Mouse (Mus musculus) limb, embryonic 10.5 days (tissue): ENCODE measurements around the gene Ccdc57. TPM values are rescaled to one million over a fixed set of nuclear protein-coding genes. Genes with fewer than 3 reads are reported as not detected.

ENCODE experiments used
- DNase-seq: peaks from one replicate; pipeline ENCODE4 v3.0.0-alpha.2; 2017; ENCODE audit warnings: low spot score
- H3K27ac ChIP-seq: fragments of 300-500 bp; sonication (generic); 2 replicates; pipeline ENCODE4 v1.5.1; 2016; ENCODE audit warnings: mild to moderate bottlenecking
- H3K27me3 ChIP-seq: fragments of 300-500 bp; sonication (generic); 2 replicates; pipeline ENCODE4 v1.6.1; 2016; ENCODE audit warnings: low read depth, mild to moderate bottlenecking; ENCODE audit not compliant: poor library complexity, severe bottlenecking
- H3K36me3 ChIP-seq: fragments of 300-500 bp; sonication (generic); 2 replicates; pipeline ENCODE4 v1.6.1; 2016; ENCODE audit warnings: mild to moderate bottlenecking, moderate library complexity
- H3K4me1 ChIP-seq: fragments of 300-500 bp; sonication (generic); 2 replicates; pipeline ENCODE4 v1.6.1; 2016
- H3K4me3 ChIP-seq: fragments of 300-500 bp; sonication (generic); 2 replicates; pipeline ENCODE4 v1.5.1; 2016; ENCODE audit warnings: mild to moderate bottlenecking, moderate library complexity
- H3K9me3 ChIP-seq: fragments of 300-500 bp; sonication (generic); replicated peaks from 2 replicates; pipeline ENCODE4 v1.6.1; 2016; ENCODE audit warnings: mild to moderate bottlenecking
- WGBS: fragments of 180-500 bp; shearing (Covaris S2); methylation state at CpG from one replicate; pipeline ENCODE4 v1.1.7; 2016; 5-methylcytosine and 5-hydroxymethylcytosine counted together
- polyA plus RNA-seq: library from polyadenylated mRNA; unstranded; fragments of >200 nt; fragmentation: Nextera tagmentation; extraction: Ambion mirVana; gene quantifications from 2 replicates; pipeline ENCODE4 v1.2.1, GENCODE M21; 2016

Ccdc57 gene
- polyA plus RNA-seq, 1 experiment from 2014 or later, result 7.2 TPM

- Histone ChIP-seq H3K4me3 (no peak overlapping the region), H3K9me3 (no peaks in the 10 kb centered on the region), H3K36me3 (peaks cover 50% of the 10 kb centered on the region), H3K27ac (no peak overlapping the region), H3K27me3 (no peaks in the 10 kb centered on the region), H3K4me1 (no peaks in the 10 kb centered on the region)
- no peak for DNase-seq
- WGBS, result 97% methylated on average over 4 of the region's 4 CpGs
Measured at GRCm38 (mm10) chr11:120913796-120914195, 18.9 kb downstream of the Ccdc57 start.

GRCm38 (mm10) chr11:120905430-120905873, 27.2 kb downstream of the Ccdc57 start:
- WGBS, result 30% methylated on average over 1 of the region's 1 CpGs
- H3K27me3 ChIP-seq, result no peaks in the 10 kb centered on the region
- DNase-seq, result peak; percentile 73
- no peaks in the 10 kb centered on the region for H3K9me3 ChIP-seq
- peaks cover 34% of the 10 kb centered on the region for H3K36me3 ChIP-seq
- no peak overlapping the region for H3K27ac ChIP-seq
- no peaks in the 10 kb centered on the region for H3K4me1 ChIP-seq
- H3K4me3 ChIP-seq, result no peak overlapping the region

GRCm38 (mm10) chr11:120904561-120904960, 28.1 kb downstream of the Ccdc57 start:
- Histone ChIP-seq H3K27me3 (no peaks in the 10 kb centered on the region), H3K4me3 (no peak overlapping the region), H3K36me3 (peaks cover 34% of the 10 kb centered on the region), H3K27ac (no peak overlapping the region), H3K4me1 (no peaks in the 10 kb centered on the region), H3K9me3 (no peaks in the 10 kb centered on the region)
- DNase-seq, result no peak
- WGBS, result 96% methylated on average over 3 of the region's 3 CpGs

- DNase-seq, result no peak
- WGBS, result 83% methylated on average over 24 of the region's 24 CpGs
- H3K4me3 ChIP-seq, result no peak overlapping the region
Measured at GRCm38 (mm10) chr11:120903159-120903850, 29.4 kb downstream of the Ccdc57 start.

GRCm38 (mm10) chr11:120902487-120903142, 30.1 kb downstream of the Ccdc57 start:
- WGBS, result 52% methylated on average over 10 of the region's 10 CpGs
- Histone ChIP-seq H3K27me3 (no peaks in the 10 kb centered on the region), H3K27ac (no peak overlapping the region)

More at GRCm38 (mm10) chr11:120903159-120903850, 29.4 kb downstream of the Ccdc57 start:
- Histone ChIP-seq H3K27ac (no peak overlapping the region), H3K9me3 (no peaks in the 10 kb centered on the region), H3K36me3 (peaks cover 37% of the 10 kb centered on the region), H3K4me1 (no peaks in the 10 kb centered on the region), H3K27me3 (no peaks in the 10 kb centered on the region)

GRCm38 (mm10) chr11:120901729-120902486, 30.8 kb downstream of the Ccdc57 start:
- Histone ChIP-seq H3K4me3 (no peak overlapping the region), H3K27me3 (no peaks in the 10 kb centered on the region), H3K4me1 (no peaks in the 10 kb centered on the region), H3K36me3 (peaks cover 41% of the 10 kb centered on the region), H3K9me3 (no peaks in the 10 kb centered on the region), H3K27ac (no peak overlapping the region)
- no peak for DNase-seq
- WGBS, result 85% methylated on average over 21 of the region's 21 CpGs

More at GRCm38 (mm10) chr11:120902487-120903142, 30.1 kb downstream of the Ccdc57 start:
- DNase-seq, result no peak
- Histone ChIP-seq H3K9me3 (no peaks in the 10 kb centered on the region), H3K4me1 (no peaks in the 10 kb centered on the region), H3K36me3 (peaks cover 38% of the 10 kb centered on the region), H3K4me3 (no peak overlapping the region)

- WGBS, result 89% methylated on average over 8 of the region's 8 CpGs
- no peaks in the 10 kb centered on the region for H3K27me3 ChIP-seq
Measured at GRCm38 (mm10) chr11:120900276-120901244, 32.1 kb downstream of the Ccdc57 start.

GRCm38 (mm10) chr11:120898114-120898548, 34.5 kb downstream of the Ccdc57 start:
- H3K4me3 ChIP-seq, result no peak overlapping the region
- H3K27me3 ChIP-seq, result no peaks in the 10 kb centered on the region
- H3K36me3 ChIP-seq, result peaks cover 75% of the 10 kb centered on the region
- H3K9me3 ChIP-seq, result no peaks in the 10 kb centered on the region
- no peak for DNase-seq
- 88% methylated on average over 6 of the region's 6 CpGs for WGBS
- H3K4me1 ChIP-seq, result no peaks in the 10 kb centered on the region
- no peak overlapping the region for H3K27ac ChIP-seq

More at GRCm38 (mm10) chr11:120900276-120901244, 32.1 kb downstream of the Ccdc57 start:
- no peaks in the 10 kb centered on the region for H3K4me1 ChIP-seq
- H3K9me3 ChIP-seq, result no peaks in the 10 kb centered on the region
- H3K27ac ChIP-seq, result no peak overlapping the region
- no peak for DNase-seq
- H3K4me3 ChIP-seq, result no peak overlapping the region
- H3K36me3 ChIP-seq, result peaks cover 54% of the 10 kb centered on the region

- H3K36me3 ChIP-seq, result peaks cover 70% of the 10 kb centered on the region
- no peaks in the 10 kb centered on the region for H3K27me3 ChIP-seq
- no peak overlapping the region for H3K27ac ChIP-seq
- no peaks in the 10 kb centered on the region for H3K4me1 ChIP-seq
- WGBS, result 92% methylated on average over 6 of the region's 6 CpGs
- DNase-seq, result no peak
- H3K4me3 ChIP-seq, result no peak overlapping the region
- H3K9me3 ChIP-seq, result no peaks in the 10 kb centered on the region
Measured at GRCm38 (mm10) chr11:120895441-120895840, 37.2 kb downstream of the Ccdc57 start.

GRCm38 (mm10) chr11:120894397-120894796, 38.3 kb downstream of the Ccdc57 start:
- no peak for DNase-seq
- peaks cover 80% of the 10 kb centered on the region for H3K36me3 ChIP-seq
- no peaks in the 10 kb centered on the region for H3K9me3 ChIP-seq
- no peak overlapping the region for H3K4me3 ChIP-seq
- H3K27me3 ChIP-seq, result no peaks in the 10 kb centered on the region
- WGBS, result 89% methylated on average over 8 of the region's 8 CpGs
- H3K4me1 ChIP-seq, result no peaks in the 10 kb centered on the region
- no peak overlapping the region for H3K27ac ChIP-seq

- no peak overlapping the region for H3K4me3 ChIP-seq
- DNase-seq, result no peak
- H3K27ac ChIP-seq, result no peak overlapping the region
- H3K4me1 ChIP-seq, result no peaks in the 10 kb centered on the region
- 89% methylated on average over 3 of the region's 3 CpGs for WGBS
- H3K36me3 ChIP-seq, result peaks cover 80% of the 10 kb centered on the region
- H3K9me3 ChIP-seq, result no peaks in the 10 kb centered on the region; the same call in 1 of the 2 replicates
- H3K27me3 ChIP-seq, result no peaks in the 10 kb centered on the region
Measured at GRCm38 (mm10) chr11:120889216-120889615, 43.5 kb downstream of the Ccdc57 start.

GRCm38 (mm10) chr11:120888718-120889117, 44.0 kb downstream of the Ccdc57 start:
- Histone ChIP-seq H3K27ac (no peak overlapping the region), H3K36me3 (peaks cover 80% of the 10 kb centered on the region), H3K9me3 (no peaks in the 10 kb centered on the region; the same call in 1 of the 2 replicates), H3K4me1 (no peaks in the 10 kb centered on the region), H3K27me3 (no peaks in the 10 kb centered on the region), H3K4me3 (no peak overlapping the region)
- 92% methylated on average over 5 of the region's 5 CpGs for WGBS
- no peak for DNase-seq
